ENCODE assay signal across 17 mouse cellular contexts in the genomic region with DNA sequence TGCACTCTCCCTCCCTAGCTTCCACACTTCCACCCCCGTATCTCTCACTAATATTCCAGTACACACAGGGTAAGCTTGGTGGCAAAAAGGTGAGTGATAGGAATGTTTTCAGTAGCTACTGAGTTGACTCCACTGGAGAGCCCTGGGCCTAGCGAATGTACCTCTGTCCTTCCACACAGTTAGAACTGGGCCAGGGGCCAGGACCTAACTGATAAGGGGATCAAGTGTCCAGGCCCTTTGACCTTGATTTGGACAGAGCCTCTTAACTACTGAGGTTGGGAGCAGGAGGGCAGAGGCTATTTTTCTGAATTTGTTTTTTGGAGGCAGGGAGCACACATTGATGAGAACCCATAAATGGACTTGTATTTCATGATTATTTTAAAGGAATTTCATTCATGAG. TPM values are rescaled to one million over a fixed set of nuclear protein-coding genes. Genes with fewer than 3 reads are reported as not detected.
A peak's percentile ranks its signal among the peaks of the same experiment; 100 is the strongest.
DNase-seq lines count a peak whose midpoint lies in the region; ATAC-seq and TF ChIP-seq lines count a peak whose summit lies in the region.
"Had no signal": no experiment of that assay in that cellular context is flagged by ENCODE, and none has a peak within 500 bp of the region (broad histone marks: within the 10 kb centered on the region; RNA-seq: fewer than 3 reads in every experiment).

No protein-coding gene starts in this region.

- no peak overlapping the region for H3K9ac ChIP-seq in liver, postnatal 0 days (replicated peaks)
- H3K9ac ChIP-seq: forebrain, embryonic 15.5 days; midbrain, embryonic 12.5 days; neural tube, embryonic 12.5 days had no signal

- DNase-seq in heart, embryonic 10.5 days (ENCODE audit: low spot score): no peak
- DNase-seq in heart, adult 8-10 months (ENCODE audit: low spot score): no peak
- DNase-seq in adrenal gland, adult 2 months: peak; percentile 86
- peak; percentile 53 for DNase-seq in kidney, postnatal 10 days
- peak; percentile 75 for DNase-seq in liver, postnatal 0 days
- DNase-seq in urinary bladder, postnatal 25 days (ENCODE audit: low spot score): no peak
- no peak for DNase-seq in thymus, postnatal 4 days
- no peak for DNase-seq in thymus, postnatal 36 days
- DNase-seq: cerebellum, postnatal 14 days; lung, embryonic 14.5 days had no signal

- peaks cover 16% of the 10 kb centered on the region for H3K4me1 ChIP-seq in heart, embryonic 10.5 days
- H3K4me1 ChIP-seq in liver, postnatal 0 days (ENCODE audit: insufficient read depth): peaks cover 19% of the 10 kb centered on the region

- no peaks in the 10 kb centered on the region for H3K9me3 ChIP-seq in heart, embryonic 10.5 days
- H3K9me3 ChIP-seq in liver, postnatal 0 days (ENCODE audit: low read length): no peaks in the 10 kb centered on the region
- H3K9me3 ChIP-seq: embryonic facial prominence, embryonic 13.5 days; forebrain, embryonic 15.5 days; midbrain, embryonic 12.5 days; neural tube, embryonic 12.5 days had no signal

- H3K4me3 ChIP-seq in heart, embryonic 10.5 days: no peak overlapping the region
- H3K4me3 ChIP-seq in liver, postnatal 0 days (ENCODE audit: low read depth, low read length): no peak overlapping the region
- H3K4me3 ChIP-seq: forebrain, embryonic 15.5 days; heart, adult 2 months; neural tube, embryonic 12.5 days had no signal

- WGBS in heart, embryonic 10.5 days: 64% methylated on average over 2 of the region's 2 CpGs
- 61% methylated on average over 2 of the region's 2 CpGs for WGBS in liver, postnatal 0 days (ENCODE audit: insufficient replicate concordance)

- H3K36me3 ChIP-seq in heart, embryonic 10.5 days: peaks cover 15% of the 10 kb centered on the region
- H3K36me3 ChIP-seq in liver, postnatal 0 days (replicated peaks; ENCODE audit: insufficient read depth, low read length): peaks cover 11% of the 10 kb centered on the region

- no peak overlapping the region for H3K4me2 ChIP-seq in liver, postnatal 0 days (ENCODE audit: low read depth, low read length)

- H3K27ac ChIP-seq in heart, embryonic 10.5 days: 0 out of 2 replicates have a peak overlapping the region, but pooled peaks have one; percentile 16
- H3K27ac ChIP-seq in liver, postnatal 0 days (ENCODE audit: low read depth): peak overlapping the region; percentile 95
- H3K27ac ChIP-seq: neural tube, embryonic 12.5 days had no signal

- TF ChIP-seq EP300 in liver, postnatal 0 days (IDR thresholded peaks at IDR 0.05; ENCODE audit: low read depth): no peak; the same call in 1 of the 2 replicates

- no peak for TF ChIP-seq CTCF in liver, postnatal 0 days (IDR thresholded peaks at IDR 0.05; ENCODE audit: low read depth)

- ATAC-seq in liver, postnatal 0 days: peak; percentile 62
- ATAC-seq: CD4-positive, CD25-positive, alpha-beta regulatory T cell, adult 4 months; forebrain, embryonic 15.5 days; Patski had no signal

- no peaks in the 10 kb centered on the region for H3K27me3 ChIP-seq in heart, embryonic 10.5 days (ENCODE audit: insufficient read depth, poor library complexity, severe bottlenecking)
- H3K27me3 ChIP-seq in liver, postnatal 0 days (ENCODE audit: insufficient read depth, low read length): no peaks in the 10 kb centered on the region
- H3K27me3 ChIP-seq: embryonic facial prominence, embryonic 13.5 days; forebrain, embryonic 15.5 days; midbrain, embryonic 12.5 days; neural tube, embryonic 12.5 days; Patski had no signal

RNA-seq across cellular contexts. Expression of a gene that starts 1.1 kb away (rescaled TPM):
- polyA plus RNA-seq in heart, embryonic 10.5 days (2016; fragmentation: Nextera tagmentation; extraction: Ambion mirVana): 16.2 and 315 TPM in 2 replicates
- total RNA-seq in heart, adult 8-10 months (2022): 1 to 10 TPM; 1.8 to 4.9 (median 1.9) TPM
- total RNA-seq in adrenal gland, adult 2 months (2021): 10 to 100 TPM in 1 of 2 experiments, 1 to 10 TPM in 1; 4.5 to 48.6 TPM
- polyA plus RNA-seq in adrenal gland, adult 2 months (2012; rRNA removed): 7.8 TPM in 1 of 2 replicates, not detected in the other
- polyA plus RNA-seq in liver, postnatal 0 days (2015; fragmentation: Nextera tagmentation; extraction: Ambion mirVana): 20,306 and 20,852 TPM in 2 replicates
- polyA plus RNA-seq: Patski had no signal

RNA-seq across cellular contexts. Expression of a gene that starts 1.5 kb away (rescaled TPM):
- 41.8 and 53.7 TPM in 2 replicates for polyA plus RNA-seq in heart, embryonic 10.5 days (2016; fragmentation: Nextera tagmentation; extraction: Ambion mirVana)
- 100 to 1,000 TPM in 1 of 4 experiments, 10 to 100 TPM in 3; 94.3 to 111 (median 97.4) TPM for total RNA-seq in heart, adult 8-10 months (2022)
- 10 to 100 TPM; 34.4 to 63.1 TPM for total RNA-seq in adrenal gland, adult 2 months (2021)
- polyA plus RNA-seq in adrenal gland, adult 2 months (2012; rRNA removed): 37.2 and 45.3 TPM in 2 replicates
- 5.7 and 6.6 TPM in 2 replicates for polyA plus RNA-seq in liver, postnatal 0 days (2015; fragmentation: Nextera tagmentation; extraction: Ambion mirVana)

RNA-seq across cellular contexts. Expression of a gene that starts 10.0 kb away (rescaled TPM):
- polyA plus RNA-seq in heart, embryonic 10.5 days (2016; fragmentation: Nextera tagmentation; extraction: Ambion mirVana): 0.14 and 0.28 TPM in 2 replicates
- not detected for total RNA-seq in heart, adult 8-10 months (2022)
- total RNA-seq in adrenal gland, adult 2 months (2021): under 1 TPM in 1 of 2 experiments, not detected in 1; 0.40 TPM
- not detected in 2 replicates for polyA plus RNA-seq in adrenal gland, adult 2 months (2012; rRNA removed)
- 49.6 and 53.1 TPM in 2 replicates for polyA plus RNA-seq in liver, postnatal 0 days (2015; fragmentation: Nextera tagmentation; extraction: Ambion mirVana)
- total RNA-seq: heart, adult 2 months had no signal
- polyA plus RNA-seq: heart, adult 2 months had no signal

RNA-seq across cellular contexts. Expression of a gene that starts 10.4 kb away (rescaled TPM):
- 4.9 and 12.1 TPM in 2 replicates for polyA plus RNA-seq in heart, embryonic 10.5 days (2016; fragmentation: Nextera tagmentation; extraction: Ambion mirVana)
- total RNA-seq in heart, adult 8-10 months (2022): 10 to 100 TPM in 2 of 4 experiments, 1 to 10 TPM in 2; 8.2 to 14.4 (median 11.5) TPM
- total RNA-seq in adrenal gland, adult 2 months (2021): 10 to 100 TPM; 22.9 to 31.2 TPM
- polyA plus RNA-seq in adrenal gland, adult 2 months (2012; rRNA removed): 56.0 and 66.2 TPM in 2 replicates
- 171 and 176 TPM in 2 replicates for polyA plus RNA-seq in liver, postnatal 0 days (2015; fragmentation: Nextera tagmentation; extraction: Ambion mirVana)

RNA-seq across cellular contexts. Expression of a gene that starts 26.4 kb away (rescaled TPM):
- polyA plus RNA-seq in heart, embryonic 10.5 days (2016; fragmentation: Nextera tagmentation; extraction: Ambion mirVana): 2.6 and 2.8 TPM in 2 replicates
- under 1 TPM; 0.19 to 0.60 (median 0.25) TPM for total RNA-seq in heart, adult 8-10 months (2022)
- 1 to 10 TPM; 1.1 to 1.3 TPM for total RNA-seq in adrenal gland, adult 2 months (2021)
- 1.7 and 2.8 TPM in 2 replicates for polyA plus RNA-seq in adrenal gland, adult 2 months (2012; rRNA removed)
- polyA plus RNA-seq in liver, postnatal 0 days (2015; fragmentation: Nextera tagmentation; extraction: Ambion mirVana): 0.41 and 0.51 TPM in 2 replicates

Comparison
In these comparisons a context has a peak if more than half of its experiments do, and no peak if none do; other contexts are left out.
1. DNase-seq: peak in adrenal gland, adult 2 months (single experiment), kidney, postnatal 10 days (single experiment) and liver, postnatal 0 days (single experiment); none in heart, embryonic 10.5 days (single experiment), heart, adult 8-10 months (single experiment), urinary bladder, postnatal 25 days (single experiment), thymus, postnatal 4 days (single experiment) and thymus, postnatal 36 days (0 of 2).
2. RNA of a gene that starts 1.1 kb away (polyA plus RNA-seq): 20,306 to 20,852 TPM in liver, postnatal 0 days; 16.2 to 315 TPM in heart, embryonic 10.5 days and 7.8 TPM in adrenal gland, adult 2 months; every median in the first group is over 10 times any median in the second.
3. RNA of a gene that starts 10.0 kb away (polyA plus RNA-seq): 49.6 to 53.1 TPM in liver, postnatal 0 days; 0.14 to 0.28 TPM in heart, embryonic 10.5 days and not detected in adrenal gland, adult 2 months; every median in the first group is over 10 times any median in the second.